Mouse (Mus musculus) brain, embryonic 14.5 days (tissue): ENCODE results near the gene Atp6v1g1.

Experiments used
- CTCF ChIP-seq: fragments of 200-500 bp; IDR thresholded peaks from 2 replicates; pipeline ENCODE4 v1.5.1; 2012; ENCODE audit warnings: inconsistent platforms, mild to moderate bottlenecking, moderate library complexity, borderline replicate concordance; ENCODE audit not compliant: insufficient read depth, insufficient read length; ENCODE audit errors: extremely low read depth
- POLR2A ChIP-seq: fragments of 200-500 bp; IDR thresholded peaks from 2 replicates; pipeline ENCODE4 v1.6.1; 2012; ENCODE audit warnings: mild to moderate bottlenecking, inconsistent platforms, borderline replicate concordance; ENCODE audit not compliant: poor library complexity, insufficient read depth, insufficient read length, severe bottlenecking; ENCODE audit errors: extremely low read depth

DNA sequence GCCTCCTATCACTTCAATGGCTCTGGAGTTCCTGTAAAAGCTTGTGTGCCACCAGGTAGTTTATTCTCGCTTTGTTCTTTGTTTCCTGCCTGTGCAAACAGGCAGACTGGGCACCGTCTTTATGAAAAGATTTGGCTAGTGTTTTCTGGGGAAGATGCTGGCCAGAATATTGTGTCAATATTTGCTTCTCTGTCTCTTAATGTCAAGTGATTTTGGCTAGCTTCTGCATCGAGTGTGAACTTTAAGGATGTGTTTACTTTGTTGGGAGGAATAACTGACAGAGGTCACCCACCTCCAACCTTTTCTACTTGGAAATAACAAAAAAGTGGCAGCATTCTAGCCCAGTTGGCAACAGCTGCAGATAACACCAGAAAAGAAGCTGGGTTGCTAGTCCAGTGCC, 10.0 kb downstream of the Atp6v1g1 start:
- TF ChIP-seq POLR2A (no peak), CTCF (no peak)
